Mouse (Mus musculus) hindbrain, embryonic 14.5 days (tissue): ENCODE measurements at regions not wholly inside any gene's neighbourhood (a gene's known extent, or its start where the extent isn't known, plus 50 kb on each side); places are given as distances from the start of the nearest gene placed in this dataset.

Source experiments
- ATAC-seq: fragments of 200-750 bp; cut with Nextera tagmentation; 2 replicates; pipeline ENCODE4 v1.8.0; 2017; ENCODE audit warnings: moderate number of reproducible peaks, mild to moderate bottlenecking, moderate TSS enrichment, moderate library complexity; ENCODE audit not compliant: low FRiP score
- DNase-seq: peaks from one replicate; pipeline ENCODE4 v3.0.0-alpha.2; 2015; ENCODE audit warnings: low spot score
- H3K27ac ChIP-seq: fragments of 300-500 bp; sonication (generic); 2 replicates; pipeline ENCODE4 v1.5.1; 2014; ENCODE audit warnings: mild to moderate bottlenecking, moderate library complexity
- H3K27me3 ChIP-seq: fragments of 300-500 bp; sonication (generic); 2 replicates; pipeline ENCODE4 v1.6.1; 2014; ENCODE audit warnings: mild to moderate bottlenecking, low read length, mixed read lengths; ENCODE audit not compliant: control insufficient read depth, insufficient read depth
- H3K36me3 ChIP-seq: fragments of 300-500 bp; sonication (generic); replicated peaks from 2 replicates; pipeline ENCODE4 v1.6.1; 2014; ENCODE audit not compliant: control insufficient read depth, insufficient read depth
- H3K4me1 ChIP-seq: fragments of 300-500 bp; sonication (generic); replicated peaks from 2 replicates; pipeline ENCODE4 v1.6.1; 2014; ENCODE audit warnings: antibody characterized with exemption, low read length, mixed read lengths; ENCODE audit not compliant: control insufficient read depth, insufficient read depth
- H3K4me2 ChIP-seq: fragments of 300-500 bp; sonication (generic); replicated peaks from 2 replicates; pipeline ENCODE4 v1.6.1; 2014; ENCODE audit warnings: mild to moderate bottlenecking, moderate library complexity
- H3K4me3 ChIP-seq: fragments of 300-500 bp; sonication (generic); replicated peaks from 2 replicates; pipeline ENCODE4 v1.5.1; 2014; ENCODE audit warnings: mild to moderate bottlenecking, low read length
- H3K9ac ChIP-seq: fragments of 300-500 bp; sonication (generic); 2 replicates; pipeline ENCODE4 v1.6.1; 2014
- H3K9me3 ChIP-seq: fragments of 300-500 bp; sonication (generic); 2 replicates; pipeline ENCODE4 v1.6.1; 2016; ENCODE audit warnings: low read length; ENCODE audit not compliant: control insufficient read depth
- WGBS: fragments of 180-500 bp; shearing (Covaris S2); extraction: QIAGEN DNeasy Blood & Tissue Kit; methylation state at CpG from one replicate; pipeline ENCODE4 v1.1.7; 2014; 5-methylcytosine and 5-hydroxymethylcytosine counted together

- H3K27me3 ChIP-seq = no peaks in the 10 kb centered on the region
- H3K4me1 ChIP-seq = no peaks in the 10 kb centered on the region
- H3K4me3 ChIP-seq = no peak overlapping the region
- no peaks in the 10 kb centered on the region for H3K36me3 ChIP-seq
- no peak overlapping the region for H3K9ac ChIP-seq
- WGBS = 78% methylated on average over 2 of the region's 2 CpGs
- ATAC-seq = no peak
- no peaks in the 10 kb centered on the region for H3K9me3 ChIP-seq
- no peak overlapping the region for H3K4me2 ChIP-seq
- no peak overlapping the region for H3K27ac ChIP-seq
- no peak for DNase-seq
Measured at GRCm38 (mm10) chr5:83890619-83891185, 526.5 kb downstream of the Epha5 start.

- Histone ChIP-seq H3K36me3 (no peaks in the 10 kb centered on the region), H3K4me3 (no peak overlapping the region), H3K27ac (no peak overlapping the region), H3K4me2 (no peak overlapping the region), H3K4me1 (no peaks in the 10 kb centered on the region), H3K27me3 (no peaks in the 10 kb centered on the region), H3K9me3 (no peaks in the 10 kb centered on the region), H3K9ac (no peak overlapping the region)
- WGBS = 41% methylated on average over 1 of the region's 1 CpGs
- DNase-seq (no peak), ATAC-seq (no peak)
Measured at GRCm38 (mm10) chr5:83872052-83872451, 517.1 kb upstream of the Tecrl start.

GRCm38 (mm10) chr5:83868359-83868758, 513.4 kb upstream of the Tecrl start:
- Histone ChIP-seq H3K27me3 (no peaks in the 10 kb centered on the region), H3K4me2 (no peak overlapping the region), H3K4me1 (no peaks in the 10 kb centered on the region), H3K36me3 (no peaks in the 10 kb centered on the region), H3K27ac (no peak overlapping the region), H3K4me3 (no peak overlapping the region), H3K9me3 (no peaks in the 10 kb centered on the region), H3K9ac (no peak overlapping the region)
- WGBS = 70% methylated on average over 4 of the region's 4 CpGs
- DNase-seq (no peak), ATAC-seq (peak; percentile 51; the same call in 1 of the 2 replicates)

GRCm38 (mm10) chr5:83861674-83862073, 506.7 kb upstream of the Tecrl start:
- H3K27ac ChIP-seq = no peak overlapping the region
- H3K9me3 ChIP-seq = no peaks in the 10 kb centered on the region
- DNase-seq (no peak), ATAC-seq (no peak)
- no peak overlapping the region for H3K4me2 ChIP-seq
- no peak overlapping the region for H3K4me3 ChIP-seq
- no peaks in the 10 kb centered on the region for H3K27me3 ChIP-seq
- H3K9ac ChIP-seq = no peak overlapping the region
- H3K36me3 ChIP-seq = no peaks in the 10 kb centered on the region
- no peaks in the 10 kb centered on the region for H3K4me1 ChIP-seq

- Histone ChIP-seq H3K9me3 (no peaks in the 10 kb centered on the region), H3K4me2 (no peak overlapping the region), H3K27me3 (no peaks in the 10 kb centered on the region), H3K27ac (no peak overlapping the region), H3K4me1 (no peaks in the 10 kb centered on the region), H3K36me3 (no peaks in the 10 kb centered on the region), H3K4me3 (no peak overlapping the region), H3K9ac (no peak overlapping the region)
- 79% methylated on average over 4 of the region's 4 CpGs for WGBS
- ATAC-seq (no peak), DNase-seq (no peak)
Measured at GRCm38 (mm10) chr5:83852022-83852421, 497.0 kb upstream of the Tecrl start.

GRCm38 (mm10) chr5:83826561-83826960, 471.6 kb upstream of the Tecrl start:
- Histone ChIP-seq H3K27me3 (no peaks in the 10 kb centered on the region), H3K27ac (no peak overlapping the region), H3K4me1 (no peaks in the 10 kb centered on the region), H3K4me2 (no peak overlapping the region), H3K4me3 (no peak overlapping the region), H3K9ac (no peak overlapping the region), H3K36me3 (no peaks in the 10 kb centered on the region), H3K9me3 (no peaks in the 10 kb centered on the region)
- ATAC-seq (no peak), DNase-seq (no peak)
- 83% methylated on average over 2 of the region's 2 CpGs for WGBS

GRCm38 (mm10) chr5:83824838-83825466, 470.0 kb upstream of the Tecrl start:
- no peak for DNase-seq
- H3K9ac ChIP-seq = no peak overlapping the region
- no peak overlapping the region for H3K4me2 ChIP-seq
- H3K27me3 ChIP-seq = no peaks in the 10 kb centered on the region
- no peaks in the 10 kb centered on the region for H3K9me3 ChIP-seq
- H3K4me3 ChIP-seq = no peak overlapping the region
- 90% methylated on average over 2 of the region's 2 CpGs for WGBS
- H3K27ac ChIP-seq = no peak overlapping the region
- ATAC-seq = no peak
- H3K36me3 ChIP-seq = no peaks in the 10 kb centered on the region
- no peaks in the 10 kb centered on the region for H3K4me1 ChIP-seq

- no peak overlapping the region for H3K27ac ChIP-seq
- H3K4me2 ChIP-seq = no peak overlapping the region
- 80% methylated on average over 2 of the region's 2 CpGs for WGBS
- H3K36me3 ChIP-seq = no peaks in the 10 kb centered on the region
- no peaks in the 10 kb centered on the region for H3K27me3 ChIP-seq
- no peak overlapping the region for H3K4me3 ChIP-seq
- no peaks in the 10 kb centered on the region for H3K4me1 ChIP-seq
- no peaks in the 10 kb centered on the region for H3K9me3 ChIP-seq
- no peak for ATAC-seq
- H3K9ac ChIP-seq = no peak overlapping the region
- DNase-seq = no peak
Measured at GRCm38 (mm10) chr5:83811309-83811708, 456.3 kb upstream of the Tecrl start.

GRCm38 (mm10) chr5:83800028-83800427, 445.0 kb upstream of the Tecrl start:
- no peak for DNase-seq
- H3K27me3 ChIP-seq = no peaks in the 10 kb centered on the region
- no peaks in the 10 kb centered on the region for H3K36me3 ChIP-seq
- H3K27ac ChIP-seq = no peak overlapping the region
- ATAC-seq = no peak
- H3K9me3 ChIP-seq = no peaks in the 10 kb centered on the region
- no peak overlapping the region for H3K4me2 ChIP-seq
- H3K9ac ChIP-seq = no peak overlapping the region
- 79% methylated on average over 3 of the region's 3 CpGs for WGBS
- H3K4me1 ChIP-seq = no peaks in the 10 kb centered on the region
- H3K4me3 ChIP-seq = no peak overlapping the region

- Histone ChIP-seq H3K36me3 (no peaks in the 10 kb centered on the region), H3K9ac (no peak overlapping the region), H3K9me3 (no peaks in the 10 kb centered on the region), H3K4me3 (no peak overlapping the region), H3K4me1 (no peaks in the 10 kb centered on the region), H3K27me3 (no peaks in the 10 kb centered on the region), H3K4me2 (no peak overlapping the region), H3K27ac (no peak overlapping the region)
- no peak; the same call in 1 of the 2 replicates for ATAC-seq
- WGBS = 25% methylated on average over 1 of the region's 1 CpGs
- DNase-seq = peak; percentile 23
Measured at GRCm38 (mm10) chr5:83780419-83780818, 425.4 kb upstream of the Tecrl start.
